Mouse (Mus musculus): ENCODE results near the gene Stx1b. TPM values are rescaled to one million over a fixed set of nuclear protein-coding genes. Genes with fewer than 3 reads are reported as not detected.

Gene Stx1b
- polyA plus RNA-seq, 1 experiment, result 6.9 TPM

DNA sequence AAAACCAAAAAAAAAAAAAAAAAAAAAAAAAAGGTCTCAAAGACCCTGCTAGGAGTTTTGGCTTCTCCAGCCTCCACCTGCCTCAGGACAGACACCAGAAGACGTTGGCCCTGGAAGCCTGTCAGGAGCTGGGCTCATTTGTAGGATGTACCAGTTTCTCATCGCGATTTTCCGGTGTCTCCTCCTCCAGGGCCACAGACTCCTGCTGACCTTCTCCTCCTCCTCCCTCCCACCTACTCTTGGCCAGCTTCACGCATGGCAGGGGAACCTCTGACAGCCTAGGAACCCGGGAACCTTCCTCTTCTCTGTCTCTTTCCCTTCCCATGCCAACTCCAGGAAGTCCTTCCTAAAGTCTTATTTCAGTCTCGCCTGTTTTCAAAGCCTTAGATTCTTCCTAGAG lies 7.3 kb downstream of the Stx1b start:
- DNase-seq (ENCODE audit: low spot score), result no peak

DNA sequence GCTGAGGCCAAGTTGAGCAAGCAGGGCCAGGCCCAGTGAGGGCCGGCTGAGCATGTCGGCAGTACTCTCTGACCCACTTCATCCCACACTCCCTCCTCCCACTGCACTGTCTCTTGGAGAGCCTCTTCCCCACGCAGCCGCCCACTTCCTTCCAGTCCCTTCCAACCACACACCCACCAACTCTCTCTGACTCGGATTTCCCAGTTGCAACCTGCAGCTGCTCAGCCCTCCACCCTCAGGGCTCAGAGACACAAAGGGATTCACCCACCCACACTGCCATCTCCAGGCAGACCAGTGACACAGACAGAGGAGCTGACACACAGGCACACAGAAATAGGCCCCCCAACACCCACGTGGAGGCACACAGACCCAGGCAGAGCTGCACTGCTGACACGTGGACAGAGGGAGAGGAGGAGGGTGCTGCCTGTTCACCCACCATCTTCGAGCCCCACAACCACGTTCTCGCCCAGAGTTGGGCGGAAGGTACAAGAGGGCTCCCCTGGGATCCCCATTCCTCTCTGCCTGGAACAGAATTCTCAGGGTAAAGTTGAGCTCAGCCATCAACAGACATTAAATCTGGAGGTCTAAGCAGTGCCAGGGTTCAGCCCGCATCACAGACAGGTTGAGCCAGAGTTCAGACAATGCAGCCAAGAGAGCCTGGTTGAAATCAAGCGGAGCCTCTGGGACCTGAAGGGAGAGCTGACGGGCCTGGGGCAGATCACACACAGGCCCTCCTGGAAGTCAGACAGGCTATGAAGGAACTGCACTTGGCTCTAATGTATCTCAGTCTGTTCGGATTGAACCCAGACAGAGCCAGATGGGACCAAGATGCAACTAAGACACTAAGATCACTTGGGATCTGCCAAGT lies 8.2 kb downstream of the Stx1b start:
- DNase-seq (ENCODE audit: low spot score), result no peak

- no peak for DNase-seq (ENCODE audit: low spot score)
These were observed 9.2 kb downstream of the Stx1b start for GRCm38 (mm10) chr7:127815116-127815665.

GRCm38 (mm10) chr7:127814241-127814921 lies 10.0 kb downstream of the Stx1b start:
- no peak for DNase-seq (ENCODE audit: low spot score)

GRCm38 (mm10) chr7:127813821-127814220 lies 10.5 kb downstream of the Stx1b start:
- DNase-seq (ENCODE audit: low spot score), result no peak

DNA sequence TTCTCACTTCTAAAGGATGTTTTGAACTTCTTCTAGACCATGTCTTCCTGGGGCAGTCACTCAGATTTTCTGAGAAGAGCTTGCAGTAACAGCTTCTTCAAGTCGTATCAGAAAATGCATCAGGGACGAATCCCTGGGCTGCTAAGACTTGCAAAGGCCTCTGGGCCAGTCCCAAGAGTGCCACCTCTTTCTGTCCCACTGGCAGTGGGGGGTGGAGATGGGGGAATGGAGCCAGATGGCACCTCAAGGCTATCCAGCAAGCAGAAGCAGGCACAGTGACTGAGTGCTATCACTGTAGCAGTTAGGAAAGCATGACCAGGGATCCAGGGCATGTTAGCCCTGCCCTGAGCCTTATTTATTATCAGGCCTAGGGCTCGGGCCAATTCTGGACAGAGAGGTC lies 12.1 kb downstream of the Stx1b start:
- DNase-seq (ENCODE audit: low spot score), result no peak

- no peak for DNase-seq (ENCODE audit: low spot score)
These were observed 13.1 kb downstream of the Stx1b start for GRCm38 (mm10) chr7:127811240-127811639.

GRCm38 (mm10) chr7:127810650-127811049 lies 13.7 kb downstream of the Stx1b start:
- DNase-seq (ENCODE audit: low spot score), result no peak

DNA sequence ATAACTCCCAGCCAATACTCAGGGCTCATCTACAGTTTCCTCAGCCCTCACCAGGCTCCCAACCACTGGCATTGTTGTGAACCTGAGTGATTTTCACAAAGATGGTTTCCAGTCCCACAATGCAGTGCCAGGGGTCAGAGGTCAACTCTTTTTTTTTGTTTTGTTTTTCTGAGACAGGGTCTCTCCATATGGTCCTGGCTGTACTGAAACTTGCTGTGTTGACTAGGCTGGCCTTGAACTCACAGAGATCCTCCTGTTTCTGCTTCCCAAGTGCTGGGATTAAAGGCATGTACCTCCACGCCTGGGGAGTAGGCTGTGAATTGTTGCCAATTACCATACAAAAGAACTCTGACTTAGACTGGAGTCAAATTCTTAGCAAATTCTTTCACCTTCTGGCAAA lies 14.5 kb downstream of the Stx1b start:
- DNase-seq (ENCODE audit: low spot score), result no peak

- no peak for DNase-seq (ENCODE audit: low spot score)
These were observed 15.5 kb downstream of the Stx1b start for GRCm38 (mm10) chr7:127808821-127809220.

GRCm38 (mm10) chr7:127802313-127802712 lies 22.0 kb downstream of the Stx1b start:
- no peak for DNase-seq (ENCODE audit: low spot score)

- no peak for DNase-seq (ENCODE audit: low spot score)
These were observed 23.2 kb downstream of the Stx1b start for GRCm38 (mm10) chr7:127801010-127801621.

DNA sequence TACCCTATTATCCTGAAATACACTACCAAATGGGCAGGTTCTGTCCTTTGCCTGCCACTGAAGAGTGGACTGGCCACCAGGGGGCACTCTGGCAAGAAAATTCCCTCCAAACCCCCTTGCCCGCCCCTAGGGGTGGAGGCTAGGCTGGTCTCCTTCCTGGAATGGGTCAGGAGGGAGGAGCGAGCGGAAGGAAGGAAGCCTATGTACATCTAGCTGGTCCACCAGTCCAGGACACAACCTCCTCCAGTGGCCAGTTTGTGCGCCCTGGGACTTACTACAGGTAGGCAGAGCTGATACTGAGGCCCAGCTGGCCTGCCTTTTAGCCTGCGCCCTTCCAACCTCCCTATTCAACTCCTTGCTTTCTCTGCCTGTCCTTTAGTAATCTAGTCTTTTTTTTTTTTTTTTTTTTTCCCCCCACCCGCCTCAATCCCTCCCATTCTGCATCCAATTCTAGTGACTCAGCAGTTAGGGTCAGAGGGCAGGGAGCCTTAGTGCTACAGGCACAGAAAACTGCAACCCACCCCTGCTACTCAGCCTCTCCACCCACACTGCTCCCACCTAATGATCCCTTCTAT lies 23.8 kb downstream of the Stx1b start, which contains the start of gene Hsd3b7:
Gene Hsd3b7 (plus strand): TSS at position 170 of the 575 bp plus-strand sequence.
- peak; percentile 91 for DNase-seq (ENCODE audit: low spot score)

DNA sequence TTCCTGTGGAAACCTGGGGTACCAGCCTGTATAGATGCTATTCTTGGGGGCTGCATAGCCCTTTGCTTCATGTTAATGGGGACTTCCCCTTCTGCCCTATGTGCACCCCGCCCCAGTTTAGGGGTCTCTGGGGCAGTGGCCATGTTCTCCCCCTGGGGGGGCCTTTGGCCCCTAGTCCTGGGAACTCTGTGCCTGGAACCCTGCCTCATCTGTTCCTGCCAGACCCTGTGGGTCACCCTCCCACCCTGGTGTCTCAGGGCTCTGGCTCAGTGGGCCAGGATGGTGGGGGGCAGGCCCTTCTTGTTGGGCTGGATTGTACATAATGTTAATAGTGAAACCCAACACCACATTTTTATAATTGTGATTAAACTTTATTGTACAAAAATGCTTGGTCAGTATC lies 24.6 kb downstream of the Stx1b start:
- DNase-seq (ENCODE audit: low spot score), result no peak

DNA sequence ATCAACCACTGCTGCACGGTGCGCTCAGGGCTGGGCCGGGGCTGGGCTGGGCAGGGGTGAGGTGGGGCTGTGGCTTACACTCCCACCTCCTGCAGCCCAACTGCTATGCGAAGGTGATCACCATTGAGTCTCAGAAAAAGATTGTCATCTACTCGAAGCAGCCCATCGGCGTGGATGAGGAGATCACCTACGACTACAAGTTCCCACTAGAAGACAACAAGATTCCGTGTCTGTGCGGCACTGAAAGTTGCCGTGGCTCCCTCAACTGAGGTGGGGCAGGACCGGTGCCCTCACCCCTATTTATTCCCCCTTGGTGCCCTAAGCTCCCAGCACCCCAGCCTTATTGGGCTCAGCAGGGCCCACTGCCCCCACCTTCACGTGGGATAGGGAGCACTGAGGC lies 25.1 kb downstream of the Stx1b start:
- DNase-seq (ENCODE audit: low spot score), result no peak

DNA sequence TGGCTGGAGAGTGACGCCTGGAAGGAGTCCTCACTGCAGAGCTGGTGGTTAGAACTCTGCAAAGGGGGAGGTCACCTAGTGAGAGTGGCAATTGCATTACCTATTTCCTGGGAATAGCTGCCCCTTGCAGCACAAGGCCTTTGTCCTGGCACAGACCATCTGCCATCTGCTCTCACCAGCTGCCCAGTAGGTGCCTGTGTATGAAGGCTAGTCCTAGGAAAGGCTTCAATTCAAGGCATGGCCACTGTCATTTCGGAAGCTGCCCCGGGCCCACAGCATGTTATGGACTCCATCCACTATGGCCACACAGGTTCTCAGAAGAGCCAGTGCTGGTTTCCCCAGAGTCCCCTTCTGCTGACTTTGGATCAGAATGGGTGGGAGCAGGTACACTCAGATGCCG lies 25.8 kb downstream of the Stx1b start:
- no peak for DNase-seq (ENCODE audit: low spot score)

GRCm38 (mm10) chr7:127797076-127797845 lies 27.1 kb downstream of the Stx1b start:
- no peak for DNase-seq (ENCODE audit: low spot score)

DNA sequence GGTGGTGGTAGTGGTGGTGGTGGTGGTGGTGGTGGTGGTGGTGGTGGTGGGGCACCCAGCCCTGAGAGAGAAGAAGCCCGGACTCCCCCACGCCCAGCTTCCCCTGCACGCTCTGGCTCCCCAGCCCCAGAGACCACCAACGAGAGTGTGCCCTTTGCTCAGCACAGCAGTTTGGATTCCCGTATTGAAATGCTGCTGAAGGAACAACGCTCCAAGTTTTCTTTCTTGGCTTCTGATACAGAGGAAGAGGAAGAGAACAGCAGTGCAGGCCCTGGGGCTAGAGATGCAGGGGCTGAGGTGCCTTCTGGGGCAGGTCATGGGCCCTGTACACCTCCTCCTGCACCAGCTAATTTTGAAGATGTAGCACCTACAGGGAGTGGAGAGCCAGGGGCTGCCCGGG lies 39.0 kb downstream of the Stx1b start, which contains the start of gene Gm49388:
Gene Gm49388 (plus strand): TSS at position 301 of the 400 bp plus-strand sequence.
- DNase-seq (ENCODE audit: low spot score), result no peak

- DNase-seq (ENCODE audit: low spot score), result no peak
These were observed 46.0 kb downstream of the Stx1b start for GRCm38 (mm10) chr7:127778350-127778749.

- DNase-seq (ENCODE audit: low spot score), result peak; percentile 66
These were observed 46.7 kb downstream of the Stx1b start for GRCm38 (mm10) chr7:127777474-127778266.
